Mouse (Mus musculus) CD4-positive naive resting alpha-beta T cell, adult 57 days (primary cell): ENCODE measurements around the gene B430306N03Rik. TPM values are rescaled to one million over a fixed set of nuclear protein-coding genes. Genes with fewer than 3 reads are reported as not detected.

Experiments used
- total RNA-seq: library from RNA; stranded (reverse); gene quantifications from one replicate; pipeline ENCODE4 v1.2.4, GENCODE M21; 2023

B430306N03Rik gene
- 5.4 TPM for total RNA-seq

DNA sequence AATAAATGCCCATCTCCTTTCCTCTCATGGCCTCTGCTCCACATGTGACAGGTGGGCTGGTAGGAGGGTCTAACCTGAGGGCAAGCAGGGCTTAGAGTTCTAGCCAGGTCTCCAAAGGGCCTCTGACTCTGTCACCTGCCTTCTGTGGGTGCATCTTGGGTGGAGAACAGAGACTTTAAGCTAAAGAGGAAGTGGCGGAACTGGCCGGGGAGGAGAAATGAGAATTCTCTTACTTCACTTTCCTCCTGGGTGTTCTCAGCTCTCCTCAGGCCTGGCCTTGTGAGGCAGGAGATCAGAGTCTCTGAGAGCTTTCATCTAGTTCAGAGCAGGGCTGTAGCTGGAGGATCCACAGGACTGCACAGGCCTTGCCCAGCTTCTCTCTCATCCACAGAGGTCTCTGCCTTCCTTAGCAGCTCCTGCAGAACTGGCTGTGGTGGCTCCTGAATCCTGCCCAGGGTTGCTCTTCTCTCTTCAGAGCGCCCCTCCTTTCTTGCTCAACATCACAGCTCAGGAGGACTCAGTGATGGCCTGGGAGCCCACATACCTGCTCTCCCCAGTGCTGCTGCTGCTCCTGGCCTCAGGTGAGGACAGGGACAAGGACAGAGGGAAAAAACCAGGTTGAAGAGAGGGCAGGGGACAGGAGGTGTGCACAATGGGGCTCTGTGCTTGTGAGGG is at the start of gene B430306N03Rik:
Gene B430306N03Rik, plus strand, starts transcription at position 237 of the 675 bp plus-strand sequence.

GRCm38 (mm10) chr17:48299203-48299602 is 16.7 kb upstream of the B430306N03Rik start, which contains the start of gene Treml2:
TSS of gene Treml2 (plus strand) at chr17:48299498.

GRCm38 (mm10) chr17:48346231-48346630 is 30.3 kb downstream of the B430306N03Rik start, which contains the start of gene Trem2:
TSS of gene Trem2 (plus strand) at chr17:48346401.

GRCm38 (mm10) chr17:48359616-48360015 is 43.7 kb downstream of the B430306N03Rik start, which contains the start of gene Treml1:
TSS of gene Treml1 (plus strand) at chr17:48359916.

Other genes with a start within 250 kb of the B430306N03Rik start
- gene 1700067P10Rik, start 226.8 kb upstream of the B430306N03Rik start, total RNA-seq: not detected
- not detected for gene 9830107B12Rik, start 169.9 kb upstream of the B430306N03Rik start, total RNA-seq
- gene A530064D06Rik, start 148.9 kb upstream of the B430306N03Rik start, total RNA-seq: not detected
- 1.3 TPM for gene Trem1, start 83.4 kb upstream of the B430306N03Rik start, total RNA-seq
- not detected for gene Trem3, start 68.4 kb upstream of the B430306N03Rik start, total RNA-seq
- gene Treml4, start 51.8 kb upstream of the B430306N03Rik start, total RNA-seq: 4.6 TPM
- 98.5 TPM for gene Treml2, start 16.6 kb upstream of the B430306N03Rik start, total RNA-seq
- not detected for gene Trem2, start 30.3 kb downstream of the B430306N03Rik start, total RNA-seq
- not detected for gene Treml1, start 43.8 kb downstream of the B430306N03Rik start, total RNA-seq
- 74.7 TPM for gene Nfya, start 93.8 kb downstream of the B430306N03Rik start, total RNA-seq
- 25.7 TPM for gene Oard1, start 93.9 kb downstream of the B430306N03Rik start, total RNA-seq
- gene Apobec2, start 116.8 kb downstream of the B430306N03Rik start, total RNA-seq: 2.0 TPM
- not detected for gene Tspo2, start 135.4 kb downstream of the B430306N03Rik start, total RNA-seq
- gene Unc5cl, start 138.8 kb downstream of the B430306N03Rik start, total RNA-seq: 12.2 TPM